Mouse (Mus musculus) limb, embryonic 12.5 days (tissue): ENCODE results near the gene Psmb11. TPM values are rescaled to one million over a fixed set of nuclear protein-coding genes. Genes with fewer than 3 reads are reported as not detected.
"Not testable (repeated sequence)": the region's sequence is repeated elsewhere in the genome, so short reads cannot be mapped to it uniquely, and the experiment has no call there.

Experiments used
- ATAC-seq: fragments of 200-750 bp; cut with Nextera tagmentation; 2 replicates; pipeline ENCODE4 v1.8.0; 2017; ENCODE audit warnings: low read depth, moderate TSS enrichment; ENCODE audit not compliant: insufficient number of reproducible peaks, insufficient read depth, low FRiP score, low TSS enrichment
- H3K27ac ChIP-seq: fragments of 300-500 bp; sonication (generic); 2 replicates; pipeline ENCODE4 v1.5.1; 2016; ENCODE audit warnings: mild to moderate bottlenecking, moderate library complexity
- H3K27me3 ChIP-seq: fragments of 300-500 bp; sonication (generic); 2 replicates; pipeline ENCODE4 v1.6.1; 2016; ENCODE audit warnings: mild to moderate bottlenecking, moderate library complexity
- H3K36me3 ChIP-seq: fragments of 300-500 bp; sonication (generic); 2 replicates; pipeline ENCODE4 v1.6.1; 2016; ENCODE audit warnings: mild to moderate bottlenecking, moderate library complexity
- H3K4me1 ChIP-seq: fragments of 300-500 bp; sonication (generic); replicated peaks from 2 replicates; pipeline ENCODE4 v1.6.1; 2016
- H3K4me2 ChIP-seq: fragments of 300-500 bp; sonication (generic); 2 replicates; pipeline ENCODE4 v1.6.1; 2016; ENCODE audit warnings: mild to moderate bottlenecking, moderate library complexity
- H3K4me3 ChIP-seq: fragments of 300-500 bp; sonication (generic); replicated peaks from 2 replicates; pipeline ENCODE4 v1.5.1; 2016; ENCODE audit warnings: mild to moderate bottlenecking
- H3K9ac ChIP-seq: fragments of 300-500 bp; sonication (generic); replicated peaks from 2 replicates; pipeline ENCODE4 v1.6.1; 2016; ENCODE audit warnings: mild to moderate bottlenecking, moderate library complexity
- H3K9me3 ChIP-seq: fragments of 300-500 bp; sonication (generic); 2 replicates; pipeline ENCODE4 v1.6.1; 2016; ENCODE audit warnings: mild to moderate bottlenecking, moderate library complexity
- WGBS: fragments of 180-500 bp; shearing (Covaris S2); methylation state at CpG from one replicate; pipeline ENCODE4 v1.1.7; 2016; 5-methylcytosine and 5-hydroxymethylcytosine counted together
- polyA plus RNA-seq: library from polyadenylated mRNA; unstranded; fragments of >200 nt; fragmentation: Nextera tagmentation; extraction: Ambion mirVana; gene quantifications from 2 replicates; pipeline ENCODE4 v1.2.1, GENCODE M21; 2016

Gene Psmb11
- polyA plus RNA-seq, 1 experiment from 2014 or later = 0.06 TPM

GRCm38 (mm10) chr14:54603686-54604085, 17.5 kb upstream of the Psmb11 start:
- H3K9ac ChIP-seq = no peak overlapping the region
- H3K9me3 ChIP-seq = no peaks in the 10 kb centered on the region
- ATAC-seq = no peak
- no peaks in the 10 kb centered on the region for H3K27me3 ChIP-seq
- H3K27ac ChIP-seq = peak overlapping the region; percentile 93
- H3K36me3 ChIP-seq = peaks cover 11% of the 10 kb centered on the region
- H3K4me2 ChIP-seq = peak overlapping the region; percentile 63
- WGBS = 82% methylated on average over 8 of the region's 8 CpGs
- peak overlapping the region; percentile 59 for H3K4me3 ChIP-seq
- H3K4me1 ChIP-seq = peaks cover 25% of the 10 kb centered on the region

GRCm38 (mm10) chr14:54605752-54606321, 15.4 kb upstream of the Psmb11 start, which contains the start of gene 4931414P19Rik:
TSS of gene 4931414P19Rik (minus strand) at chr14:54605993.
- under 1% methylated on average over 39 of the region's 39 CpGs for WGBS
- peak within 1 kb of the TSS; percentile 55 for H3K4me3 ChIP-seq

DNA sequence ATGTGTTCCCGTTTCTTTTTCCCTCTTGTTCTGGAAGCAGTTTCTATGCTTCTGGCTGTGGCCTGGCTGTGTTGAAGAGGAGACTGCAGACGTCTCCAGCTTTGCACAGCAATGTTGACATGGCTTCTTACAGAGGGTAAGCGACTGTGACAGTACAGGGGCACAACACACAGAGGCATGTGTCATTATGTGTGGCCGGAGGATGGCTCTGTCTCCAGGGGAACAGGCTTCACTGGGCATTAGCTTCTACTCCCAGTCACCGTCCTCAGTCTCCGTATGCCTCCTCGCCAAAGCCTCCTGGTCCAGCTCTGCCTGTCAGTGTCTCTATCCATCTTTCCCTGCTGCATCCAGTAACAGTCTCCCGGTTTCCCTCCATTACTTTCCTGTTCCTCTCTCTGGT, 14.0 kb upstream of the Psmb11 start:
- Histone ChIP-seq H3K36me3 (peaks cover 20% of the 10 kb centered on the region; the same call in 1 of the 2 replicates), H3K9me3 (no peaks in the 10 kb centered on the region), H3K4me2 (no peak overlapping the region), H3K9ac (no peak overlapping the region), H3K4me3 (no peak overlapping the region), H3K4me1 (peaks cover 25% of the 10 kb centered on the region), H3K27me3 (no peaks in the 10 kb centered on the region), H3K27ac (no peak overlapping the region)
- WGBS = 56% methylated on average over 8 of the region's 8 CpGs
- no peak for ATAC-seq

More at GRCm38 (mm10) chr14:54605752-54606321, 15.4 kb upstream of the Psmb11 start, which contains the start of gene 4931414P19Rik:
- H3K27ac ChIP-seq = peak within 1 kb of the TSS; percentile 93
- no peak for ATAC-seq
- H3K9ac ChIP-seq = peak within 1 kb of the TSS; percentile 63
- H3K36me3 ChIP-seq = peaks cover 9% of the 10 kb centered on the region; the same call in 1 of the 2 replicates
- H3K27me3 ChIP-seq = no peaks in the 10 kb centered on the region
- no peaks in the 10 kb centered on the region for H3K9me3 ChIP-seq
- H3K4me1 ChIP-seq = peaks cover 25% of the 10 kb centered on the region
- peak within 1 kb of the TSS; percentile 63 for H3K4me2 ChIP-seq

GRCm38 (mm10) chr14:54609245-54609644, 12.0 kb upstream of the Psmb11 start:
- H3K4me3 ChIP-seq = no peak overlapping the region
- ATAC-seq = no peak
- H3K36me3 ChIP-seq = peaks cover 34% of the 10 kb centered on the region
- H3K4me2 ChIP-seq = no peak overlapping the region
- no peaks in the 10 kb centered on the region for H3K27me3 ChIP-seq
- no peak overlapping the region for H3K27ac ChIP-seq
- H3K9ac ChIP-seq = no peak overlapping the region
- WGBS = 74% methylated on average over 4 of the region's 4 CpGs
- no peaks in the 10 kb centered on the region for H3K9me3 ChIP-seq
- H3K4me1 ChIP-seq = peaks cover 13% of the 10 kb centered on the region

- H3K36me3 ChIP-seq = peaks cover 41% of the 10 kb centered on the region
- ATAC-seq = no peak
- H3K9ac ChIP-seq = no peak overlapping the region
- no peak overlapping the region for H3K4me2 ChIP-seq
- H3K27ac ChIP-seq = no peak overlapping the region
- H3K9me3 ChIP-seq = no peaks in the 10 kb centered on the region
- H3K4me3 ChIP-seq = no peak overlapping the region
- no peaks in the 10 kb centered on the region for H3K27me3 ChIP-seq
- 84% methylated on average over 4 of the region's 4 CpGs for WGBS
- 0 out of 2 replicates have a peak, but pooled peaks cover 6% of the 10 kb centered on the region for H3K4me1 ChIP-seq
These were observed 11.3 kb upstream of the Psmb11 start for GRCm38 (mm10) chr14:54609962-54610361.

DNA sequence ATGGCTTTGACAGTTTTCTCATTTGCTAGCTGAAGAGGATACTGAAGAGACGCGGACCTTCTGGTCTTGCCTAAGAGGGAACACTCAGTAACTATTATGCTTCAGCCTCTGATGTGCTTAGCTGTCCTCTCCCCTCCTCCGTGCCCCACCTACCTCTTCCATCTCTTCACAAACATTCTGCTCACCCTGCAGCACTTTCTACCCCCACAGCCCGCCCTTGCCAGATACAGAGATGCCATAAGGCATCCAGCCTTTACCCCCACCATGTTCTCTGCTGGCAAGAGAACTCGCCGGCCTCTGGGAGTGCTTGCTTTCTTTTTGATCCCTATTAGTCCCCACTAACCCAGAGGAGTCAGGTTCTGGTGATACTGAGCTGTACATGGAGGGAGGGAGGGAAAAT, 10.6 kb upstream of the Psmb11 start:
- H3K4me3 ChIP-seq = no peak overlapping the region
- ATAC-seq = no peak
- H3K9me3 ChIP-seq = no peaks in the 10 kb centered on the region
- no peak overlapping the region for H3K4me2 ChIP-seq
- WGBS = 77% methylated on average over 6 of the region's 6 CpGs
- no peaks in the 10 kb centered on the region for H3K27me3 ChIP-seq
- H3K4me1 ChIP-seq = 0 out of 2 replicates have a peak, but pooled peaks cover 3% of the 10 kb centered on the region
- H3K36me3 ChIP-seq = peaks cover 48% of the 10 kb centered on the region
- H3K27ac ChIP-seq = no peak overlapping the region
- no peak overlapping the region for H3K9ac ChIP-seq

DNA sequence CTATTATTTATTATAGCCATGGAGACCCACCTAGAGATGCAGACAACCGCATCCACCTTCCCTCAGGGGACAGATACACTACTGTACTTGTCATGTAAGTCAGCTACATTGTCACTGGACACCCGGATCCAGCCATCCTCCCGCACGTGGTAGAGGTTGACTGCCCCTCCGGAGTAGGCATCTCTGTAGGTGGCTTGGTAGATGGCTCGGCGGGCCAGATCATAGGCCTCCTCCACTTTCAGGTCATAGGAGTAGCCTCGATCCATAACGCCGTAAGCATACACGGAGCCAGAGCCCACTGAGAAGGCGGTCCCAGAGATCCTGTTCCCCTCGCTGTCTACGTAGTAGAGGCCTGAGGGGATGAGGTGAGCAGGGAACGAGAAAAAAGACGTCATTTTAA, 7.1 kb upstream of the Psmb11 start:
- 96% methylated on average over 16 of the region's 16 CpGs for WGBS
- not testable (repeated sequence) for H3K27me3 ChIP-seq, H3K9ac ChIP-seq, H3K4me3 ChIP-seq, ATAC-seq, H3K4me2 ChIP-seq, H3K9me3 ChIP-seq, H3K27ac ChIP-seq
- Histone ChIP-seq H3K4me1 (peaks cover 12% of the 10 kb centered on the region), H3K36me3 (peaks cover 57% of the 10 kb centered on the region)

GRCm38 (mm10) chr14:54616226-54616825, 4.9 kb upstream of the Psmb11 start:
- H3K36me3 ChIP-seq = peaks cover 44% of the 10 kb centered on the region
- H3K27ac ChIP-seq = no peak overlapping the region
- peaks cover 12% of the 10 kb centered on the region for H3K4me1 ChIP-seq
- 94% methylated on average over 16 of the region's 16 CpGs for WGBS
- no peaks in the 10 kb centered on the region for H3K27me3 ChIP-seq
- peak overlapping the region; percentile 83; the same call in 1 of the 2 replicates for H3K4me3 ChIP-seq
- no peak overlapping the region for H3K9ac ChIP-seq
- ATAC-seq = no peak
- peak overlapping the region; percentile 68 for H3K4me2 ChIP-seq
- no peaks in the 10 kb centered on the region for H3K9me3 ChIP-seq

- H3K27ac ChIP-seq = peak overlapping the region; percentile 86
- H3K36me3 ChIP-seq = peaks cover 37% of the 10 kb centered on the region
- H3K9me3 ChIP-seq = no peaks in the 10 kb centered on the region
- ATAC-seq = peak; percentile 34; the same call in 1 of the 2 replicates
- H3K4me2 ChIP-seq = peak overlapping the region; percentile 68
- H3K9ac ChIP-seq = peak overlapping the region; percentile 89
- H3K4me3 ChIP-seq = peak overlapping the region; percentile 83
- WGBS = 2% methylated on average over 38 of the region's 38 CpGs
- peaks cover 12% of the 10 kb centered on the region for H3K4me1 ChIP-seq
- no peaks in the 10 kb centered on the region for H3K27me3 ChIP-seq
These were observed 3.9 kb upstream of the Psmb11 start for GRCm38 (mm10) chr14:54617152-54617896.

DNA sequence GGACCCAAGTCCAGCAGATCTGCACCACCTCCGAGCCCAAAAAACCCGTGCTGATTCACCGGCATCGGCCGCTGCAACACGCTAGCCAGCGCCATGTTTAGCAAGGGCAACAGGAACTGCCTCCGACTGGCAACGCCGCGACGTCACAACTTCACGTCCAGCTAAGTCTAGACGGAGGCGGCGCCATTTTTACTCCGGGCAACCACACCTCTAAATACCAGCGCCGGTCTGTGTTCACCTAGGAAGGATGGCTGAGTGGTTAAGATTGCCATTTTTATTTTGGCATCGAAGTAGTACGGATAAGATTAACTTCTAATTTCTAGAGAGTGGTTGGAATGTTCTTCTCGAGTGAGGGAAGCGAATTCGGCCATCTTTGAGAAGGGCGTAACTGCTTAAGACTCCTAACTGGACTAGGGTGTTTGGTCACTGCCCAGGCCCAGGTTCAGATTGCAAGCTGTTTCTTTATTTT, 3.3 kb upstream of the Psmb11 start, which contains the start of gene Psmb5:
Psmb5 (minus strand) TSS at position 126 of the 469 bp plus-strand sequence.
- H3K9me3 ChIP-seq = no peaks in the 10 kb centered on the region
- H3K36me3 ChIP-seq = peaks cover 31% of the 10 kb centered on the region
- peaks cover 12% of the 10 kb centered on the region for H3K4me1 ChIP-seq
- H3K9ac ChIP-seq = peak within 1 kb of the TSS; percentile 89
- peak within 1 kb of the TSS; percentile 86 for H3K27ac ChIP-seq
- peak within 1 kb of the TSS; percentile 83 for H3K4me3 ChIP-seq
- WGBS = under 1% methylated on average over 25 of the region's 25 CpGs
- H3K27me3 ChIP-seq = no peaks in the 10 kb centered on the region
- peak within 1 kb of the TSS; percentile 68 for H3K4me2 ChIP-seq
- peak; percentile 81; the same call in 1 of the 2 replicates for ATAC-seq

DNA sequence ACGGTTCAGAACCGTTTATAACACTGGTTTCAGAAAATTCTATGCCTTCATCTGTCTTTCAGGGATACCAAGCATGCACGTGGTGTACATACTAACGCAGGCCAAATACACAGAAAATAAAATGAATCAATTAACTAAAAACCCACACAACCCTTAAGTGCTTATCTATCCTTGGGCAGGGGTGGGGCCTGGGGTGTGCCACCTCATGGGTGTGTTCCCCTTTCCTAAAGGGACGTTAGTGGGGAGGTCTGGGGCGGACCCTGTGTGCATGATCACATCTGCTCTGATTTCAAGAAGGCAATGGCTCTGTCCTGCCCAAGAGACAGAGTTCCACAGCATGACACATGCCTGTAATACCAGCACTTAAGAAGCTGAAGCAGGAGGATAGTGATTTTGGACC, 2.1 kb downstream of the Psmb11 start:
- 84% methylated on average over 6 of the region's 6 CpGs for WGBS
- Histone ChIP-seq H3K27me3 (0 out of 2 replicates have a peak, but pooled peaks cover 6% of the 10 kb centered on the region), H3K4me2 (no peak overlapping the region), H3K4me3 (no peak overlapping the region), H3K36me3 (no peaks in the 10 kb centered on the region), H3K4me1 (no peaks in the 10 kb centered on the region), H3K9ac (no peak overlapping the region), H3K9me3 (no peaks in the 10 kb centered on the region), H3K27ac (no peak overlapping the region)
- no peak for ATAC-seq
